Mouse (Mus musculus) adrenal gland, adult 18-20 months (tissue): ENCODE data around the gene Zfp652. TPM values are rescaled to one million over a fixed set of nuclear protein-coding genes. Genes with fewer than 3 reads are reported as not detected.
"Not testable (repeated sequence)": the region's sequence is repeated elsewhere in the genome, so short reads cannot be mapped to it uniquely, and the experiment has no call there.

Experiments
- DNase-seq, 2 experiments: peaks; one replicate each; pipeline ENCODE4 v3.0.0; 2021 to 2022; ENCODE audit warnings: low spot score in 2 of 2
- total RNA-seq, 2 experiments: library from RNA; stranded (reverse); gene quantifications; 1 replicate in 1 of 2; 2 replicates in 1 of 2; pipeline ENCODE4 v1.2.3; 2021

Gene Zfp652
- total RNA-seq, 2 experiments from 2014 or later = 31.8 to 40.5 TPM

DNA sequence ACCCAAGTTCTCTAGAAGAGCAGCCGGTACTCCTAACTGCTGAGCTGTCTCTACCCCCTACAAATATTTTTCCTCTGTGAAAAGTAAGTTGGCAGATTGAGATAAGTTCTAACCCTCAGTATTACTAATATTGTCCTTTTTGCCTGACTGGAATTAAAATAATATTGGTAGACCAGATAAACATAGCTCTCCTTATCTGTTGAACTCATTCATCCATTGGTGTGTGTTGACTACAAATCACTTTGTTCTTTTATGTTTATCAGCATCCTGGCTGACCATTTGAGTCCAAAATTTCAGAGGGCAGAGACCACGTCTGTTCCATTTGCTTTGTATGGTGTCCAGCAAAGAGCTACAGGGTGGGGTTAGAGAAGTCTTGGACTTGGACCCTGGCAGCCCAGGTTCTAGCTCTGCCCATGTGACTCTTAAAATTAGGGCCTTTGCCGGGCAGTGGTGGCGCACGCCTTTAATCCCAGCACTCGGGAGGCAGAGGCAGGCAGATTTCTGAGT is 2.9 kb upstream of the Zfp652 start:
- DNase-seq = no peak

DNA sequence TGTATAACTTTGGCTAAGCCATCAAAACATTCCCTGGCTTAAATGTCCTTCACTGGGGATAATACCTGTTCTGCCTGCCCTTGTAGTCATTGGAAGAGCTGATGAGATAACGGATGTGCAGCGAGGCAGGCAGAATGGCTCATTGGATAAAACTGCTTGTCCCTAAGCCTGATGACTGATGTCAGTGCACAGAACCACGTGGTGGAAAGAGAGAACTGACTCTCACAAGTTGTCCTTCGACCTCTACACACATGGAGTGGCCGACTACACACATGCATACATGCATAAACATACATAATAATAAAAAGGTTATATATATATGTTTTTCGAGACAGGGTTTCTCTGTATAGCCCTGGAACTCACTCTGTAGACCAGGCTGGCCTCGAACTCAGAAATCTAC is 2.0 kb upstream of the Zfp652 start:
- no peak for DNase-seq

DNA sequence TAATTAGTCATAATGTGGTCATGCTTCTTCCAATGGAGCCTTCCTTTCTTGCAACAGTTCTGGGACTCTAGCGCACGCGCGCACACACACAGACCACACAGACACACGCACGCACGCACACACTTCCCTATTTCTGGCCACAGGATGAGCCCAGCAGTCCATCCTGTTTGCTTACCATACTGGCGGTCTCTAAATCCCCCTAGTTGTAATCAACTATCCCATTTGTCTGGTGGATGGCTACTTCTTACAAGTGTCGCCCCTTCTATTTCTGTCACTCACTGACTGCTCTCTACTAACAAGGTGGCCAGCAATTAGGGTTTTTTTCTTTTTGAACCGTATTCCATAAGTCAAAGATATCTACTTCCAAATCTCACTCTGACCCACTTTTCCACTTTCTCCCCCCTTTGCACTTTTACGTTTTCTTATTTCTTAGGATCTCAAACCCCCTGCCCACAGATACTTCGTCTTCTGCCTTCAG is 349 bp upstream of the Zfp652 start:
- peak in 1 of 2 experiments; percentile 23 for DNase-seq

DNA sequence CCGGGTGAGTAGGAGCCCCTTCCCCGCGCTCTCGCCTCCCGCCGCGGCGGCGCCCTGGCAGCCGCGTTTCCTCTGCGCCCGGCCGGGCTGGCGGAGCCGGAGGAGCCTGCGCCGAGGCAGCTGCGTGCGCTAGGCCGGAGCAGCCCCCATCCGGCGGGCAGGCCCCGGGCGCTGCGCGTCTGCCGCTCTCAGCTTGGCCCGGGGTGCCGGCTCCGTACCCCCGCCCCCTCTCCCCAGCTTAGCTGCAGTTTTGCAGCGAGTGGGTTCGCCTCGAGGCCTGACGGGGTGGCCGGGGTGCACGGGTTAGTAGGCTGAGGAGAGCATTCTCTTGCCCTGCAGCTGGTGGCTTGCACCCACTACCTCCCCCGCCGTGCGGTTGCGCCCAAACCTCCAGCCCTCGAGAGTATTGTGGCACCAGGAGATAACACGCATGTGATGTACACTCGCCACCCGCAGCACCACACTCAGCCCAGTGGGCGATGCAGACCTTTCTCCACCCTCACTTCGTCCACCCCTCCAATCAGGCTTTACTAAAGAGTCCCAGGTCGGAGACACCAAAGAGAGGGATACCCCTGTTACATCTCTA is 845 bp downstream of the Zfp652 start:
- peak; percentile 64 to 66 for DNase-seq

DNA sequence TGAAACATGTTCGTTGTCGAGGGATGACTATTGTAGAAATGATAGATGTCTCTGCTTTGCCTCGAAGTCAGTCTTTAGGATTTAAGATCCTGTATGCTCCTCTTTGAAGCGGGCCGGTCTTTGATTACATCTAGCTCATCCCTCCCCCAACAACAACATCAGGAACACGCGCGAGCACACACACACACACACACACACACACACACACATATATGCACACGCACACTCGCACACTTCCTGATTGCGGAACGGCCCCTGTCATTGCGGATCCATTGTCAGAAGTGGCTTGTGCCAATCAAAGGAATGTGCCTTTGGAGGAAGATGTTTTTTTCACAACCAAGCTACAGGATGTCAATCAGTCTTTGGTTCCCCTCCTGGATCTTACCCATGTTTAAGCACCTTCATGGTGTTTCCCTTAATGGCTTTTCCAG is 1.4 kb downstream of the Zfp652 start:
- DNase-seq = no peak

DNA sequence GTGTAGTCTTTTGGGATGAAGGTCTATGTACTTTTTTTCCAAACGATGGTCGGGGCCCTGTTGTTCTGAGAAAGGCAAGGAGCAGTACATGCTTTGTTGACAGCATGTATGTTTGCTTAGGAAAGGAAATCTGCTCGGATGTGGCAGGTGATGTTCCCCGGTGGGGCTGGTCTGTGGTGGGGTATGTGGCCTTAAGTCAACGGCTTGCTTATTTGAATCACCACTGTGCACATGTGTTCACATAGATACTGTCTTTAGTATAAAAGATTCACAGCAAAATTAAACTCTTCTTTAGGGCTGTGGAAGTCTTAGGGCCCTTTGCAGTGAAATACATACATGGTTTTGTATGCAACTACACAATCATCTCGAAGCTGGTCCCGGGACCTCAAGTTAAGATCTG is 1.9 kb downstream of the Zfp652 start:
- DNase-seq = no peak

DNA sequence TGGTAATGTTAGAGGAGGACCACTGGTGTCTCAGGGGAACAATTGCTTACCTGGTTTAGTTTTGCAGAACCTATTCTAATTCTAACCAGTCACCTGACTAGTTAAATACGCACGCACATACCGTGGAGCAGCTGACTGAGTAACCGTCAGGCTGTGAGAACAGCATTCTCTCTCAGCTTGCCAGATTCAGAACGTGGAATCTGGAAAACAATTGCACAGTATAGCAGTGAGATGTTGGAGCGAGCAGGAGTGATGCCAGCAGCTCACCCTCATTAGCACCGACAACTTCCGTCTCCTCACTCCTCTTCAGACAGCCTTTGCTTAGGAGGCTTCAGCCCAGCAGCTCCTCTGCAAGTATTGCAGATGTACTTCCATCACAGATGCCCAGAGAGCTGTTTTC is 3.7 kb downstream of the Zfp652 start:
- no peak for DNase-seq

DNA sequence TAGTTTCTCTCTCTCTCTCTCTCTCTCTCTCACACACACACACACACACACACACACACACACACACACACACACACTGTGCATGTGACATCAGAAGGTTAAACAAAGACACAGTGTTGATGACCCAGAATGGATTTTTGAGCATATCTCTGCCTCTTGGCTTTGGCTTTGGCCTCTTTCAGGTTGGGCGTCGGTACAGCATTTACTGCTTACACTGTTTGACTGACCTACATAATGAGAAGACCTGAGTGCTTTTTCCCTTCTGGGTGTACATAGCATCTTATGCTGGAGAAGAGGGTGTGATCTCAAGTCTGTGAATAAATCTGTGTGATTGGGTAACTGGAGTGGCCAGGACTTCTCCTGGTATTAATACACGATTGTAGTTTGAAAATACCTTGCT is 6.9 kb downstream of the Zfp652 start:
- DNase-seq = no peak

DNA sequence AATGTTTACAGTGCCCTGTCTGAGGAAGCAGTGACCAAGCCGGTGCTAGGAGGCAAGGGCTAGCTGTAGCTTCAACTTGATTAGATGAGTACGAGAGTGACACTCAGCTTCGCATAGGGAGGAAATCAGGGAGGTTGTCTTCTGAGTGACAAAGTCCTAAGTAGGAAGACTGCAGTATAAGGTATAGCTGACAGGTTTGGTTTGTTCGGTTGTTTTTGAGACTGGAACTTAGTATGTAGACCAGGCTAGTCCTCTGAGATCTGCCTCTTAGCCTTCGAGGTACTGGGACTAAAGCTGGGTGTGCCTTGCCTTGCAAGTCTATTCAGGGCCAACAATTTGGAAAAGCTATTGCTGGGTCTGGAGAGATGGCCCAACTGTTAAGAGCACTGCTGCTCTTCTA is 10.8 kb downstream of the Zfp652 start, which contains the start of gene B130006D01Rik:
B130006D01Rik (plus strand) TSS at position 301 of the 400 bp plus-strand sequence.
- DNase-seq = no peak

DNA sequence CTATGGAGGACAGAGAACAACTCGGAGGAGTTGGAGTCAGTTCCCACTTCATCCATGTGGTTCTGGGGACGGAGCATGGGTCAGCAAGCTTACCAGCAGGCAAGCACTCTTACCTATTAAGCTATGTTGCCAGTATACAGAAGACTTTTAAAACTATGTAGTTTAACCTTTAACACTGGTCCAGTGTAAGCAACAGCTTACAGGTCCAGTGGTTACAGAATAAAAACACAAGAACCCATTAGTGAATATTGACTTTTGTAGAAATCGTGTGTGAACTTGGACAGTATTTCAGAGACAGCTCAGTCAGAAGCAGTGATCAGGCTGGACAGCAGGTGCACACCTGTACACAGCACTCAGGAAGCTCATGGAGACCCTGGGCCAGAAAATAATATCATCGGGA is 12.0 kb downstream of the Zfp652 start:
- DNase-seq = no peak

DNA sequence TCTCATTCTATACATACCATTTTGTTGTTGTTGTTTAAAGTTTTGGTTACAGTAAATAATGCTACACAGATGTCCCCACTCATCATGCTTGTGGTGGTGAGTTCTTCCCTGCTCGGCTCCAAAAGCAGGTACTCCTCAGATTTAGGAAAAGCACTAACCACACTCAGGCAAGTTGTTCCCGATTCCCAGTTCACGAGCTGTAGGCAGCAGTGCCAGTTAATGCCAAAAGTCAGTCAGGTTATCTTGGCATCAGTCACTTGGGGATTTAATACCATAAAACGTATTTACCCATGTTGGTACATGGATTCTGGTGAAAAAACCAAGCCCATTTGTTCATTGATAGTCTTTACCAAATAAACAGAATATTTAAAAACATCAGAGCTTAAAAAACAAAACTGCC is 13.7 kb downstream of the Zfp652 start:
- DNase-seq = no peak

DNA sequence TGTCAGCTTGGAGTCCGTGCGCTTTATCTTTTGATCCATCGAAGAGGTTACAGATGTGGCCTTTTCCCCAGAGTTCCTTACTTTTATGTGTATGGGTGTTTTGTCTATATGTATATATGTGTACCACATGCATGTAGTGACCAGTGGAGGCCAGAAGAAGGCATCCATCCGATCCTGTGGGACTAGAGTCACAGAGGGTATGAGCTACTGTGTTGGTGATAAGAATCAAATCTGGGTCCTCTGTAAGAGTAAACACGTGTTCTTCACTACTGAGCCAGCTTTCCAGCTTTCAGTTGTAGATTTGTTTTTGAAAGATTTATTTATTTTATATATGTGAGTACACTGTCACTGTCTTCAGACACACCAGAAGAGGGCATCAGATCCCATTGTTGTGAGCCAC is 15.5 kb downstream of the Zfp652 start:
- no peak for DNase-seq

DNA sequence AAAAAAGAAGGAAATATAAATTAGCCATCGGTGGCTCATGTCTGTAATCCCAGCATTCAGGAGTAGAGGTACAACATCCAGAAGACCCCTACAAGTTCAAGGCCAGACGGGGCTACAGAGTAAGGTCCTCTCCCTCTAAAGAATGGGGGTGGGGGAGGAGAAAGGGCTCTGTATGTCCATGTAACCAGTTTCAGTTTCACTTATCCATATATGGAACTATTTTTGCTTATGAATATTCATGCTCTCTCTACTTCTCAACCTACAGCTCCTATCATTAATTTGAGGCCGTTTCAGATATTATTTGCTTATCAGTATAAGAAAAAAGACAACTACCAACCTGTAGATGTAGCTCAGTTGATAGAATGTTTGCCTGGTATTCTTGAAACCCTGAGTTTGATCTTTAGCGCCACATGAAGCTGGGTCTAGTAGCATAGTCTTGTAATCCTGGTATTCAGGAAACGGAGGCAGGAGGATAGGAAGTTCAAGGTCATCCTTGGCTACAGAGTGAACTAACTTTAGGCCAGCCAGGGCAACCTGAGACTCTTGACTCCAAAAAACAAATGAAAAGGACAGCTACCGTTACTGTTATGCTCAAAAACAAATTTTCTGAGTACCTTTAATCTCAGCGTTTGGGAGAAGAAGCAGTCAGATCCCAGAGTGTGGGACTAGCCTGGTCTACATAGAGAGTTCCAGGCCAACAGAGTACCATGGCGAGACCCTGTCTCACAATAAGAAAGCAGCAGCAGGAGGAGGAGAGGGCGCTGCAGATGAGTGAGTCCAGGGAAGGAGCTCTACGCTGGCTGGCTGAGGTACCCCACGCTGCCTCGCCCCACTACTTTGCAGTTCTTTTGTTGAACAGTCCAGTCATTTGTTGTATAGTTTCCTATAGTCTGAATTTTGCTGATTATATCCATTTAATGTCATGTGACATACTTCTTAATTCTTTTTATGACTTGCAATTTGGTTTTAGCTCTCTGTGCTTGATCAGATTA is 16.7 kb downstream of the Zfp652 start:
- no peak for DNase-seq

DNA sequence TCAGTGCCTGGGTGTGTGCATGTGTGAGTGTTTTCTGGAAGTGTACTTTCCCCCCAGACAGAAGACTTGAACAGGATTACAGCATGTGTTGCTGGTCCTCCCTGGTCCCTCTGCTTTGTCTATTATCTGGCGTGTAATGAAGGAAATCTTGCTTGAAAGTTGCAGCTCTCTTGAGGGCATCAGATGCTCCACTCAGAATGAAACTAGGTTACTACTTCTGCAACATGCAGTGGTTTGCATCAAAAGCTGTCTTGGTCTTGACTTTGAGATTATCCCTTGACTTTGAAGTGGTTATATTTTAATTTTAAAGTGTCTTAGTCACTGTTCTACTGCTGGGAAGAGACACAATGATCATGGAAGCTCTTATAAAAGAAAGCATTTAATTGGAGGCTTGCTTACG is 22.0 kb downstream of the Zfp652 start:
- no peak for DNase-seq

DNA sequence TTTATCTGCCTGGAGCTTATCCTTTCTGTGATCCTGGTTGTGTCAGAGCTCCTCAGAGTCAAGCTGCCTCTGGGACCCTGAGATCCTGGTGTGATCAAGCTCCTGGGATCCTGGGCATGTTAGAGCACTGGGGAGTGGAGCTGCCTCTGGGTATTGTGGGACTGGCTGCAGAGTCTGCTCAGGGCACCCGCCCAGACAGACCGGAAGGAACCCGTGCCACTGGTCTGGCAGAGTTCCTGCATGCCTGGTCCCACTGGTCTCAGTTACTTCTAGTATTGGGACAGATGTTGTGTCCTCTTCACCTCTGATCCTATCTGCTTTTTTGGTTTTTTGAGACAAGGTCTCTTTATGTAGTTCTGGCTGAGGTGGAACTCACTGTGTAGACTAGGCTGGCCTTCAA is 25.3 kb downstream of the Zfp652 start:
- DNase-seq = peak in 1 of 2 experiments; percentile 14

DNA sequence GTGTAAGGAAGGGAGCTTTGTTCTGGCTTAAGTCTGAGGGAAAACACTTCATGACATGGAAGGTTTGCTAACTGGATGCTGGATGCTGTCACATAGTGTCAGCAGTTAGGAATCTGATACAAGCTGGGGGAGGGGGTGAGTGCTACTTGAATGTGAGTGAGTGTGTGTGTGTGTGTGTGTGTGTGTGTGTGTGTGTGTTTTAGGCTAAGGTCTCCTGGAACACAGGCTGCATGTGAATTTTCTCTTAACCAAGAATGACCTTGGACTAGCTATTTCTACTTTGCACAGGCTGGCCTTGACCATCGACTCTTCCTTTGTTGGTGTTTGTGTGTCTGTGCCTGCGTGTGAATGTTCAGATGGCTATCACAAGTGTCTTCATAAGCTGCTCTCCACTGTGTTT is 32.0 kb downstream of the Zfp652 start:
- DNase-seq = no peak

DNA sequence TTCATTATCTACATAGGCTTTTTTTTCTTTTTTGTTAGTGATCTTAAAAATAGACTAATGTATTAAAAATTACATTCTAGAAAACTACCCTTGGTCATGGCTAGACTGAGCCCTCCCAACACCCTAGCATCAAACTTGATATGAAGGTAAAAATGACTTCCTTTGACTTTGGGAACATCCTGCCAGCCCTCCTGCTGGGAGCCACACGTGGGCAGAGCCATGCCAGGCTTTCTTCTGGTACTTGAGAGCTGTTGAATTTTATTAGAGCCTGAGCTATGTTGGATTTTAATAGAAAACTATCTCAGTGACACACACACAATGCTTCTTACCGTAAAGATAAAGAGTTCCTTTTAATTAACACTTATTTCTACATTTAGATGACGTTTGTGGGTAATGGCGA is 34.3 kb downstream of the Zfp652 start:
- DNase-seq = no peak

DNA sequence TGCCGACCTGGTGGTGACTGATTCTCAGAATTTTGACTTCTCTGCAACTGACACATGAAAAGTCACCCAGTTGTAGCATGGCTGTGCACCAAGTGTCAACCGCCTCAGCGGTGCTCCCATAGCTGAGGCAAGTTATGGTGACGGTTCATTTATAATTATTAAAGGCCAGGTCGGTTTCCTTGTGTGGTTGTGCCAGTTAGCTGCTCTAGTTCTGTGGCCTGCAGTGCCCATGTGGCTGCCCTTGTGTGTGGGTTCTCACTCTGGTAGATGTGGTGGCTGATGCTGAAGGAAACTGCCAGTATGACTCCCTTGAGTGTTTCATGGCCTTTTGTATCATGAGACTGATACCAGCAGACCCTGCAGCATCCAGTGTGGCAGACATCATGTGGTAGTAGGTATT is 35.9 kb downstream of the Zfp652 start:
- no peak for DNase-seq

DNA sequence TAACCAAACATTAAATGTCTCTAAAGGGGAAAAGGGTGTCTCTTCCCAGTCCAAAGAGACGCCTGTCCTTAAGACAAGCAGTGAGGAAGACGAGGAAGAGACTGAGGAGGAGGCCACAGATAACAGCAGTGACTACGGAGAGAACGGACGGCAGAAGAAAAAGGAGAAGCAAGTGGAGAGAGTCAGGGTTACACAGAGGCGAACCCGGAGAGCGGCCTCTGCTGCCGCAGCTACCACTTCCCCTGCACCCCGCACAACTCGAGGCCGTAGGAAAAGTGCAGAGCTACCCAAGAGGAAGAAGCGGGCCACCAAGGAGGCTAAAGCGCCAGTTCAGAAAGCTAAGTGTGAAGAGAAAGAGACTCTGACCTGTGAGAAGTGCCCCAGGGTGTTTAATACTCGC is 37.1 kb downstream of the Zfp652 start:
- DNase-seq = no peak

DNA sequence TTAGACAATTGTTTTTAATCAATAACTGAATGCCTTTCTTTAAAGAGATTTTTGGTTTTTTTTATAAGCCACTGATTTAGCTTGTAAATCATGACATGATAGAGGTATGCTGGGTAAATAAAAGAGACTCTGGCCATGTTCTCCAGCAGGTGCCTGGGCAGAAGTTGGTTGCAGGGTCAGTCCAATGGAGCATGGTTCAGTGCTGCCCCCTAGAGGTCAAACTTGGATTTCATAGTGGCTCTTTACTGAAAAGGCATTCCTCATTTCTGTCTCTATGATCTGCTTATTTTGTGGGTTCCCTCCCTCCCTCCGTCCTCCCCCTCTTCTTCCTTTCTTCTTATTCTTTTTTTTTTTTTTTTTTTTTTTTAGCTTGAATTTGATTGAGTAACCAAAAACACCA is 38.5 kb downstream of the Zfp652 start:
- peak; percentile 78 to 85 for DNase-seq

DNA sequence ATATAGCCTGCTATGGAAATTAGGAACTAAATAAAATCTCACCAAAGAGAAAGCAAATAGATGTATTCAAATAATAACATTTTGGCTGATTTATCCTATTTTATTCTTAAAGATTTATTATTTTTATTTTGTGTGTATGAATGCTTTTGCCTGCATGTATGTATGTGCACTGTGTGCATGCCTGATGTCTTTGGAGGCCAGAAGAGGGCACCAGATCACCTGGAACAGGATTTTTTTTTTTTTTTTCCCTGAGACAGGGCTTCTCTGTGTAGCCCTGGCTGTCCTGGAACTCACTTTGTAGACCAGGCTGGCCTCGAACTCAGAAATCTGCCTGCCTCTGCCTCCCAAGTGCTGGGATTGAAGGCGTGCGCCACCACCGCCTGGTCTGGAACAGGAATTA is 42.7 kb downstream of the Zfp652 start:
- not testable (repeated sequence) for DNase-seq

DNA sequence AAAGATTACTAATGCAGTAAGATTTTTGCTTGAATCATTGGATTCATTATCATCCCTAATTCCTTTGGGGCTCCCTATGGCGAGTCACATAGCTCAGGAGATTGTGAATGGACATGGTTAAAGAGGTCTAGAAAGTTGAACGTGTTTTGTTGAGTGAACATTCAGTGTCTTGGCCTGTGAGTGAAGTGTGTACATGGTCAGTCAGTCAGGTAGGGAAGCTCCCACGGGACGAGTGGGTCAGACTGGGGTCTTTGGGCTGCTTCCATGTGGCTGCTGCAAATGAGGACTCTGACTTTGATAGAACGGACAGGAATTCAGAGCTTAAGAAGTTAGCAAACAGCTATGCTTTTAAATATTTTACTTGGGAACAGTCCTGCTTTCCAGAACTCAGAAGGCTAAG is 48.0 kb downstream of the Zfp652 start:
- no peak for DNase-seq
